Mouse (Mus musculus): ENCODE measurements at regions not wholly inside any gene's neighbourhood (a gene's known extent, or its start where the extent isn't known, plus 50 kb on each side); places are given as distances from the start of the nearest gene placed in this dataset.

DNA sequence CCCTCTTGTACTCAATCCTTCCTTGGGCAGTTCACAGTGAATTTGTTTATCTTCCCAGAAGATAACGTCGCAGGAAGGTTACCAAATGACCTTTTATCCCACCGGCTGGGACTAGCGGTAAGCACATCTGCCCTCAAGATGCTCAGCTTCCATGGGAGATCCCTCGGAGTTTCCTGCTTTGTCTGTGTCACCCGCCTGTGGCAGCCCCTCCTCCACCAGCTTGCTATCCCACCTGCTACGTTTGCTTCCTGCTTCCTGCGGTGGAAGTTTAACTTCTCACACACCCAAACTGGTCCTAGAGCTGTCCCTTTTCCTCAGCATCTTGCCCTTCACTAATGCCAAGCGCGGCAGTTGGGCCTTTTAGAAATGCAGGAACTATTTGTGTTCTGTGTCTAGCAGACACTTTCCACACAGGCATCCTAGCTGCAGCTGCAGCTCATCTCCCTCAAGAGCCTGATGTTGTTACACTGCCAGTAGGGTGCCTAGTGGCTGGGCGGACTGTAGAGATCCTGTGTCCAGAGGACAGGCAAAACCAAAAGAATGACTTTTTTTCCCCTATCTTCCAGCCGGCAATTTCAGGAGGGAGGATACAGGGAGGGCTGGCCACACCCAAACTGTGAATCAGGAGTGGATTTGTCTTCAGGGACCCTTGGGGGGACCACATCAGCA lies 98.7 kb downstream of the Tmem17 start:
- no peak for ATAC-seq (replicated peaks in 1 of 2; ENCODE audit: insufficient read depth in 1 of 2, low FRiP score in 2 of 2, low TSS enrichment in 1 of 2, low read depth in 1 of 2, poor library complexity in 2 of 2, severe bottlenecking in 2 of 2)

DNA sequence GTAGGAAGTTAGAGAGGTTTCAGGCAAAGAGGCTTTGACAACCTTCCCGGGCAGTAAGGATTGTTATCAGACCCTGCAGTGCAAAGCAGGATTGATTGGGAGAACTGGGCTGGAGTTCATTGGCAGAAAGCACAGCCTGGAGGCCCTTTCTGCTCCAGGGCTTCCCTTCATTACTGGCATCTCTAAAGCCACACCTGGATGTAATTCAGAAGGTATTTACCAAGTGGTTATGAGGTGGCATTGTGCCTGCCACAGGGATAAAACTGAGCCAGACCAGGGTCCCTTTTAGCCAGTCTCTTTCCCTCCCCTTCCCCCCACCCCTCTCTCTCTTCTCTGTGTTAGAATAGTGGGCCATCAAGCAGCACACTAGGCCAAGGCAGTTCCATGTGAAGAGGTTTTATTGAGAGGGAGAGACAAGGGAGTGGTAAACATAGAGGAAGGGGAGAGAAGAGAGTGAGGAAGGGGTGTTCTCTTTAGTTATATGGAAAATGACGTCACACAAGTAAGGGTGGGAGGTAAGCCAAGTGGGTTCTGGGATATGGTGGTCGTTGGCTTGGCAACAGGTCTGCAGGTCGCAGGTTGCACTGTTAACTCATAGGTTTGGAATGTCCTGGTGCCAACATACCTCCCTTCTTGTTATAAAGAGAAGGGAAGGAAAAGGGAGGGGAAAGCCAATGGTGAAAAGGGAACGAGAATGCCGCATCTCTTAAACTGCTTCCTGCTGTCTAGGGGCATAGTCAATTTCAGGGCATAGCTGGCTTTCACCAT lies 99.4 kb downstream of the Tmem17 start:
- no peak for ATAC-seq (replicated peaks in 1 of 2; ENCODE audit: insufficient read depth in 1 of 2, low FRiP score in 2 of 2, low TSS enrichment in 1 of 2, low read depth in 1 of 2, poor library complexity in 2 of 2, severe bottlenecking in 2 of 2)

DNA sequence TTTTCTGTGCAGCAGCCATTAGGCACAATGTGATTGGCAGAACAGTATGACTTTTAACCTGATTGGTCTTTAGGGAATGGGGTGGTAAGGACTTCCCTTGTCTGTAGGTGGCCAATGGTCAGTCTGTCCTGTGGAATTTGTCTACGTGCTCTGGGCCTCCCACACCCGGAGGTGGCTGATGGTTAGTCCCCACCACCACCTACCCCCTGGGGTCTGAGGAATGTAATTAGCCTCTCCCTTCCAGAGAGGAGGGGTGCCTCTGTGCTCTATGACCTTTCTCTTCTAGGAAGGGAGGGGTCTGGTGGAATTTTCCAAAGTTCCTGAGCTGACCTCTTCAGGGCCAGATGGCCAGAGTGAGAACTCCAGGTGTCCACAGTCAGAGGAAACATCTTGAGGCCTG lies 101.6 kb downstream of the Tmem17 start:
- no peak for ATAC-seq (replicated peaks in 1 of 2; ENCODE audit: insufficient read depth in 1 of 2, low FRiP score in 2 of 2, low TSS enrichment in 1 of 2, low read depth in 1 of 2, poor library complexity in 2 of 2, severe bottlenecking in 2 of 2)

DNA sequence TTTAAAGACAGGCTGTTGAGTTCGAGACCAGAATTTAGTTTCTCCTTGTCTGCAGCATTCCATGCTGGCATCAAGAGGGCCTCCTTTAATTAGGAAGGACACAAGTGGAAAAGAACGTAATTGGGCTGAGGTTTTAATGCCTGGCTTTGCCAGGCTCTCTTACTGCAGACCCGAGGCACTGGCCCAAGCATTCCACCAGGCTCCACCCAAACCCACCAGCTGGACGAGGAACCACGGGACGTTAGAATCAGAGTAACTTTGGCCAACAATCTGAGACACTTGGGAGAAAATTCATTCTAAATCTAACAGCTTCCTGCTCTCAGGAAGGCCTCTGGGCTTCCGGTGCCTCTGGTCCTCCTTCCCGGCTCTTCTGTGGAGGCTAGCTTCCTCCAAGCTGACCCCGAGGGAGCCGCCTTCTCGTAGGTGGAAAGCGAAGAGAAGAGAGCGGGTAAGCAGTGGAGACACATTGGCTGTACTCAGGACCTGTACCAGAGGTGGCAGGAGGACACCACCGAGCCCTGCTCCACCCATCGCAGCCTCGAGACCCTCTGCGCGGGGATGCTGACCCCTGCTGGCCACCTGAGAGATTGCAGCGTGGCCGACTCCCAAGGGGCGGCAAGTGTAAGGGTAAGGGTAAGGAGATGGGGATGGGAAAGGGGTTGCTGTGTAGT lies 105.5 kb downstream of the Tmem17 start:
- ATAC-seq (replicated peaks in 1 of 2; ENCODE audit: insufficient read depth in 1 of 2, low FRiP score in 2 of 2, low TSS enrichment in 1 of 2, low read depth in 1 of 2, poor library complexity in 2 of 2, severe bottlenecking in 2 of 2), result peak; percentile 97 to 98

DNA sequence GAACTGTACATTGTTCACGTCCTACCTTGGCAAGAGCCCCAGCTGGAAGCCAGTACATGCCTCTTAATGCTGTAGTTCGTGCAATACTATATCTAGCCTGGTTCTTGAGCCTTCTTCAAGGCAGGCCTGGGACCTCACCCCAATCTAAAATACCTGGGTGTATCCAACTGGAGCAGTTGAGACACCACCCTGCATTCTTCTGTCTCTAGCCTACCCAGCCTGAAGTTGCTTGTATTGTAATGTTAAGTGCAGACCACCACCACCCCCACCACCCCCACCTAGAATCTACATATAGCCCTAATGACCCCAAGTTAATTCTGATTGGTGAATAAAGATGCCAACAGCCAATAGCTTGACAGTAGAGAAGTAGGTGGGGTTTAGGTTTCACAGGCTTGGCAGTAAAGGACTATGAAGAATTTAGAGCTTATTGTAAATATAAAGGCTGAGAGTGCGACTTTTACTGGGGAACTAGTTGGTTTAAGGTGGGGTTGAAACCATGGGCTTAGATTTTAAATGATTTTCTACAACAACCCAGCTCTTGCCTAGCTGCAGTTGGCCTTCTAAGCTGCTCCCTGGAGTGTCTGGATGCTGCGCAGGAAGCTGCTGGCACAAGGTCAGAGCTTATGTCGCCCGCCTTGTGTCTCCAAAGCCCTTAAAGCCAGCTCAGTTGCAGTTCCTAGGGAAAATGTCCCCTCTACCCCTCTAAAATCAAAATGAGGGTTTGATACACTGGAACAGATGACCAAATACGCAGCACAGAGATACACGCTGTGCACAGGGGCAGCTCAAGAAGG lies 109.2 kb downstream of the Tmem17 start:
- no peak for ATAC-seq (replicated peaks in 1 of 2; ENCODE audit: insufficient read depth in 1 of 2, low FRiP score in 2 of 2, low TSS enrichment in 1 of 2, low read depth in 1 of 2, poor library complexity in 2 of 2, severe bottlenecking in 2 of 2)

DNA sequence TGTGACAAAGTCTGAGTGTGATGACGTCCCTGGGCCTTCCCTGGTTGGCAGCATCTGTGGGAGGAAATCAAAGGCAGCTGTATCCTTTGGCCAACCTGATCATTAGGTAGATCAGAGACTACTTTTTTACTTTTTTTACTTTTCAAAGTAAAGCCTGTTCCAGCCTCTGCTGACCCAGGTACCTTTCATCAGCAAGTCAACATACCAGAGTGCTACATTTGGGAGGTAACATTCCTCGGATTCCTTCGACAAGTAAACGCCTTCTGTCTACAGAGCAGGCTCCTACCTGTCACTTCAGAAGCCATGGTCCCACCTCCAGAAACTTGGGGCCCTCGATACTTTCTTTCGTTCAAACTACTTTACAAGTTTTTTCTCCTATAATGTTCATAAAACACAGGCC lies 110.0 kb downstream of the Tmem17 start:
- ATAC-seq (replicated peaks in 1 of 2; ENCODE audit: insufficient read depth in 1 of 2, low FRiP score in 2 of 2, low TSS enrichment in 1 of 2, low read depth in 1 of 2, poor library complexity in 2 of 2, severe bottlenecking in 2 of 2), result no peak

DNA sequence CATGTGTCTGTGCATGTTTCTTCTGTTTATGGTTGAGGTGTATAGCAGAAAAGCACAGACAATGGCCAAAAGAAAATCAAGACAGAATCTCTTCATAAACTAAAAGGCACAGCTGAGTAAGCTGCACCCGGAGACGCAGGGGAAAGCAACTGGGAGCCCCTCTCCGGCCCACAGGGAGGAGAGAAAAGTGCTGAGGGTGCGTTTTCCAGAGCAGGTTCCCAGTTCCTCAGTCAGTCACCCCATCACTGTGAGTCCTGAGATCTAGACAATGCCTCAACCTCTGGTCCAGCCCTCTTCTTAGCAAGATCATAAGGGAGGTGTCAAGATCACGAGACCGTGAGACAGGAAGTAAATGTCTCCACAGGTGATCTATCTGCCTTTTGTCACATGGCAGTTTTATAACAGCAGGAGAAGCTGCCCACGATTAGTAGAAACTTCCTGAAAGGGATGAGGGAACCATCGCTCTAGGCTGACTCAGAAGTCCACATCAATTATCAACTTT lies 110.7 kb downstream of the Tmem17 start:
- ATAC-seq (replicated peaks in 1 of 2; ENCODE audit: insufficient read depth in 1 of 2, low FRiP score in 2 of 2, low TSS enrichment in 1 of 2, low read depth in 1 of 2, poor library complexity in 2 of 2, severe bottlenecking in 2 of 2), result no peak

DNA sequence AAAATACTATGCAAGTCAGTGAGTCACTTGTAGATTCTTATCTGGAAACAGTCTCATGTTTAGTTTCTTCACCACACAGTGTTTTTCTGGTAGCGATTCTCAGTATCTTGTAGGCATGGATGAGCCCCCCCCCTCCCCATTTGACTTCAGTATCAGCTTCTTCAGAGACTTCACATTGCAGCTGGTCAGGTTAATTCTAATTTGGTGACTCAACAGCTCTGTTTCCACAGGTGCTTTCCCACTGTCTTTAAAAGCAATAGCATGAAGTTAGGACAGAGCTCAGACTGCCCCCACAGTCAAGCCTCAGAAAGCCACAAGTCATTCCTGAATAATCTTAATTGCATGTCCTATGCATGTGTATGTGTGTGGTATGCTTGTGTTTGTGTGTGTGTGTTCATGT lies 114.5 kb downstream of the Tmem17 start:
- no peak for ATAC-seq (replicated peaks in 1 of 2; ENCODE audit: insufficient read depth in 1 of 2, low FRiP score in 2 of 2, low TSS enrichment in 1 of 2, low read depth in 1 of 2, poor library complexity in 2 of 2, severe bottlenecking in 2 of 2)

DNA sequence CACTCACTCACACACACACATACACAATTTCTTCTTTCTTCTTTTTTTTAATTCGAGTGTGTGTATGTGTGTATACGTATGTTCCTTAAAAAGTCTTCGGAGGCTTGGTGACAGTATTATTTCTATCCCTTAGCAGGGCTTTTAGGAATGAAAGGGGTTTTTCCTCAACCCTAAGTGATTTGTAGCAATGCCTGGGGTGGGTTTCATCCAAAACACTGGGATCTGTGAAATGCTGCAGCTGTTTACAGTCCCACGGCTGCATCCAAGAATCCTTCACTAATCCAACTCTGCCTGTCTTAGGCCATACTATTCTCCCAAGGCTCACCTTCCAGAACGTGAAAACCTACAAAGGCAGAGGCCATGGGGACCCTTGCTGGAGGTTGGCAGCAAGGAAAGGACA lies 116.6 kb downstream of the Tmem17 start:
- no peak for ATAC-seq (replicated peaks in 1 of 2; ENCODE audit: insufficient read depth in 1 of 2, low FRiP score in 2 of 2, low TSS enrichment in 1 of 2, low read depth in 1 of 2, poor library complexity in 2 of 2, severe bottlenecking in 2 of 2)

DNA sequence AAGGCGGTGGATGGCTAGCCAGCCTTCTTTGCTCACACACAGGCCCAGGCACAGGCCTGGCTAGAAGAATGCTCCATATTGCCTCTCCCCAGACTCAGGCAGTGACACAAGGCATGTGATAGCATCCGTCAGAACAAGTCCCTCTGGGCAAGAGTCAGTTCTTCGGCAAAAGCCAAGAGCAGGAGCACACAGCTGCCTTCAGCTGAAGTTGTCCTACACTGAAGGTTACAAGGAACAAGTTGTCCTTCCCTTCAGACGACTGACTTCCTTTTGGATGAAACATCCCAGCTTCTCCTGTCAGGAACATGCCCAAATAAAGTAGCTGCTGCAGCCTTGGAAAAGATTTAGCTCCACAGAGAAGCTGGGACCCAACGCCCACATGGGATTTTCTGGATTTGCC lies 117.1 kb downstream of the Tmem17 start:
- ATAC-seq (replicated peaks in 1 of 2; ENCODE audit: insufficient read depth in 1 of 2, low FRiP score in 2 of 2, low TSS enrichment in 1 of 2, low read depth in 1 of 2, poor library complexity in 2 of 2, severe bottlenecking in 2 of 2), result no peak

DNA sequence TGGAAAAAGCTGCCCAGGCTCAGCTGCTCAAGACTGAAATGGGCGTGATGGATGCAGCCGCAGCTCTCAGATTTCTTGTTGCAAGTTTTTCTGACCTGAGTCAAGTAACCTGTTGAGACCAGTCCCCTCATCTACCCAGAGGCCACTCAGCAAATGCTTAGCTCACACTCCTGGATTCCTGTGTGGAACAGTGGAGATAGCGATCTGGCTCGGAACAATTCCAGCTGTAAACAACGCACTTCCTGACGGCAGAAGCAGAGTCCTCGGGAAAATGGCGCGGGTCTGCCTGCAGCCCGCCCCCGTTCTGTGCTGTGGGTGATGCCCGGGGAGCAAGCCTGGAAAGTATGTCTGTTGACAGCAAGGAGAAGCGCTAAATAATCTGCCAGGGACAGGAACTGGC lies 117.7 kb downstream of the Tmem17 start:
- no peak for ATAC-seq (replicated peaks in 1 of 2; ENCODE audit: insufficient read depth in 1 of 2, low FRiP score in 2 of 2, low TSS enrichment in 1 of 2, low read depth in 1 of 2, poor library complexity in 2 of 2, severe bottlenecking in 2 of 2)

DNA sequence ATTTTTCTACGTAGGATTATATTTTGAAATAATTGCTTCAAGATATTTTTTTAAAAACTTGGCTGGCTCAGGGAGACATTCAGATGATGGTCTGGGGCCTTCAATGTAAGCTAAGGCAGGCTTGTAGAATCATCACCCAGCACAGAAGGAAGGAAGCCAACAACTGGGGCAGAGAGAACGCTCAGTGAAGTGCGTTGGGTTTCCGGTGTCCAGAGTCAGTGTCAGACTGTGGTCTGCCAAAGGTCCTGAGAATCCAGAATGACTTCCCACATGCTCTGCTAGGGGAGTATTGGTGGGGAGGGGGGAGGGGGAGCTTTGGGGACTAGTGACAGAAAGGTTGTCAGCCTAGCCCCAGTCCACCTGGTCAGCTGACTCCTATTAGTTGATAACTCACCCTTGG lies 118.1 kb downstream of the Tmem17 start:
- ATAC-seq (replicated peaks in 1 of 2; ENCODE audit: insufficient read depth in 1 of 2, low FRiP score in 2 of 2, low TSS enrichment in 1 of 2, low read depth in 1 of 2, poor library complexity in 2 of 2, severe bottlenecking in 2 of 2), result no peak

DNA sequence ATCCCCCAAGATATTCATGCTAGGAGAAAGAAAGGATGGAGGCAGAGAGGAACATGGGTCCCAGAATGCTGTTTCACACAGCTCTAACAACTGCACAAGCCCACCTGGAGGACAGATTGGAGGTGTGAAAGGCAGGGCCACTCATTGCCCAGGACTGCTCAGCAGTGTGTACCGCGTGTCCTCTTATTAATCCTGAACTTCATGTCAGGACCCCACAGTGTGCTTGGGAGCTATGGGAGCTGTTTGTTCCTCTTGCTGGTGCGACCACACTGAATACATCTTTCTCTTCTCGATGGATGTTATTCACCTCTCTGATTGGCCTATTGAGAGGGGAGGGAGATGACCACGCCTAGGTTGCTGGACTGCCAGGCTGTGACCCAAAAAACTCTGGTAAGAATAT lies 119.1 kb downstream of the Tmem17 start:
- no peak for ATAC-seq (replicated peaks in 1 of 2; ENCODE audit: insufficient read depth in 1 of 2, low FRiP score in 2 of 2, low TSS enrichment in 1 of 2, low read depth in 1 of 2, poor library complexity in 2 of 2, severe bottlenecking in 2 of 2)

DNA sequence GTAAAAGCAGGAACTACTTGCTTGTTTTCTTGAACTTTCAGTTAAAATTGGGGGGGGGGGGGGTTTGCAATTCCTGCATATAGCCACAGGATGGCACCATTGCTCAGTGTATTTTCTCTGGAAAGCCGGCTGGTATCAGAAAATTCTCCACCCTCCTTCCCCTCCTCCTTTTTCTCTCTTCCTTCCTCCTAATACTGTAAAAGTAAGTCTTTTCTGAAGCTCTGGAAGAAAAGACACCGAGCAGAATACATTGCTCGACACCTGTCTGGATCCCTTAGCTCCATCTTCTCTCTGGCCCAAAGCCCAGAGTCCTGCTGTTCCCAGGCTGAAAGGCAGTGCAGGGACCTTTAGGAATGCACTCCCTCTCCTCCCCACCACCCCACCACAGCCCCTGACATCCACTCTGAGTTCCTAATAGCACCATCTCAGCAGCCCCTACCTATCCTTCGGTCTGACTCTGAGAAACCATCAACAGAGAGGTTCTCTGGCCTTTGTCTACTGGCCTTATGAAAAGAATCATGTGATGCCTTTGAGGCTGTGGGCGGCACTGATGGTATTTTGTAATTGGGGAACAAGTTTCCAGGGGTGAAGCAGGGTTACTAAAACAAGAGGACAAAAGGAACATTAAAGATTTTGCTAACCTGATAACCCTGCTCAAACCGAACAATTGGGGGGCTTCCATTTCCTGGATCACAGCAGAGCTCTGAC lies 119.9 kb downstream of the Tmem17 start:
- ATAC-seq (replicated peaks in 1 of 2; ENCODE audit: insufficient read depth in 1 of 2, low FRiP score in 2 of 2, low TSS enrichment in 1 of 2, low read depth in 1 of 2, poor library complexity in 2 of 2, severe bottlenecking in 2 of 2), result peak; percentile 24 to 70

DNA sequence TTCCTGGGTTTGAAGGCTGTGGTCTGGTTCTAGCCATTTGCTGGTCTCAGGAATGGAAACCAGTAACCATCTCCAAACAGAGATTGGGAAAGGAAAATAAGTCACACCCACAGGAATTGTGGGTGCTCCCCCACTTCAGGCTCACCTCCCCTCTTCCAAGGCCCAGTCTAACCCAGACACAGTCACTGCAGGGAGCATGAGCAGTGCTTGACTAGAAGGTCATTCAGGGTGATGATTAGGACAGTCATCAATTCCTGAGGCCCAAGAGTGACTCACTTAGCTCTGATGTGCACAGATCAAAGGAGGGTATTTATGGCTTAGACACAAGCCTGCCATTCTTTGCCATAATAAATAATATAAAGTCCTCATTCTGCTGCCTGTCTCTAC lies 120.4 kb downstream of the Tmem17 start:
- ATAC-seq (replicated peaks in 1 of 2; ENCODE audit: insufficient read depth in 1 of 2, low FRiP score in 2 of 2, low TSS enrichment in 1 of 2, low read depth in 1 of 2, poor library complexity in 2 of 2, severe bottlenecking in 2 of 2), result no peak

DNA sequence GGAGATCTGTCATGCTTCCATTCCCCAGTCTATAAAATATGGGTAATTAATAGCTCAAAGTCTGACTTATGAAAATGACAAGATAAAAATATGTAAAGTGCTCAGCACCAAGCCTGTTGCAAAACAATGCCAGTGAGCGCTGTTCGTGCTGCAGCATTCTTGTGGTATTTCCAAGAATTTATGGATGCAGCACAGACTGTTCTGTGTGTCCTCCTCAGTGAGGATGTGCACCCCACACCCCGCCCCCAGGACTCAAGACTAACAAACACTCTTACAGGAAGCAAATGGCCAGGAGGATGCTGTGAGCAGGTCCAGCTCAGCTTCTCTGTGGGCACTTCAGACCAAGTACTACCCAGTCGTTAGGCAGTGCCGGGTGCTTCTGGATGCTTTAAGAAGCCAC lies 121.1 kb downstream of the Tmem17 start:
- no peak for ATAC-seq (replicated peaks in 1 of 2; ENCODE audit: insufficient read depth in 1 of 2, low FRiP score in 2 of 2, low TSS enrichment in 1 of 2, low read depth in 1 of 2, poor library complexity in 2 of 2, severe bottlenecking in 2 of 2)

DNA sequence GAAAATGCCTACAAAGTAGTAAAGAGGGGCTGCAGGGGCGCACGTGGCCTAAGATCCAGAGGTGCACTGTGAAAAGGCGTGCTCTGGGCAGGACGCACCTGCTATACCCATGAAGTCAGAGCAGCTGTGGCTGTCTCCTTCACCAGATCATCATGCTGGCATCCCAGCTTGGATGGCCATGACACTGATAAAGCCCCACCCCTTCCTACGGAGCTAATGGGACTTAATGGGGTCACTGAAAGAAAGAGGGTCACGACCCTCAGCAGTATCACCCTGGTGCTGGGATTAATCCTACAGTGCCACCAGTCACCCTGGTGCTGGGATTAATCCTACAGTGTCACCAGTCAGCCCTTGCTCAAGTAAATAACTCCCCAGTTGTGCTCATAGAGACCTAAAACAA lies 122.1 kb downstream of the Tmem17 start:
- ATAC-seq (replicated peaks in 1 of 2; ENCODE audit: insufficient read depth in 1 of 2, low FRiP score in 2 of 2, low TSS enrichment in 1 of 2, low read depth in 1 of 2, poor library complexity in 2 of 2, severe bottlenecking in 2 of 2), result no peak
